Mouse (Mus musculus) heart, adult 2 months (tissue): ENCODE results near the gene Pdzrn3. TPM values are rescaled to one million over a fixed set of nuclear protein-coding genes. Genes with fewer than 3 reads are reported as not detected.

Experiments used
- DNase-seq, 2 experiments: peaks; one replicate each; pipeline ENCODE4 v3.0.0; 2021
- H3K27ac ChIP-seq: fragments of 200-600 bp; 2 replicates; pipeline ENCODE4 v1.8.1; 2022
- H3K27me3 ChIP-seq: fragments of 200-500 bp; 2 replicates; pipeline ENCODE4 v1.6.1; 2012; ENCODE audit warnings: mild to moderate bottlenecking, low read length, inconsistent platforms, mixed read lengths; ENCODE audit not compliant: control insufficient read depth, insufficient read depth
- H3K36me3 ChIP-seq: fragments of 200-500 bp; 2 replicates; pipeline ENCODE4 v1.6.1; 2012; ENCODE audit warnings: low read length, inconsistent platforms; ENCODE audit not compliant: control insufficient read depth, insufficient read depth
- H3K4me1 ChIP-seq: fragments of 200-500 bp; 2 replicates; pipeline ENCODE4 v1.6.1; 2011; ENCODE audit warnings: low read length; ENCODE audit not compliant: control insufficient read depth, insufficient read depth
- H3K4me3 ChIP-seq: fragments of 200-600 bp; 2 replicates; pipeline ENCODE4 v1.8.1; 2022
- H3K79me2 ChIP-seq: fragments of 200-500 bp; replicated peaks from 2 replicates; pipeline ENCODE4 v1.6.1; 2012; ENCODE audit warnings: mild to moderate bottlenecking, inconsistent platforms, low read length, moderate library complexity, mixed read lengths; ENCODE audit not compliant: control insufficient read depth, insufficient read depth
- H3K9ac ChIP-seq: fragments of 200-500 bp; 2 replicates; pipeline ENCODE4 v1.6.1; 2012; ENCODE audit warnings: low read depth, mild to moderate bottlenecking, control low read depth, inconsistent platforms, low read length, mixed read lengths
- CTCF ChIP-seq: fragments of 200-600 bp; IDR thresholded peaks from 2 replicates; pipeline ENCODE4 v1.8.1; 2022; ENCODE audit warnings: antibody characterized with exemption, mild to moderate bottlenecking, moderate library complexity
- EP300 ChIP-seq: fragments of 200-500 bp; IDR thresholded peaks from 2 replicates; pipeline ENCODE4 v1.6.1; 2011; ENCODE audit warnings: low read depth, low read length, control low read depth; ENCODE audit not compliant: insufficient read depth
- POLR2A ChIP-seq: fragments of 200-500 bp; IDR thresholded peaks from 2 replicates; pipeline ENCODE4 v1.6.1; 2011; ENCODE audit warnings: mild to moderate bottlenecking, low read depth, low read length, control low read depth; ENCODE audit not compliant: insufficient read depth
- WGBS: fragments of 180-500 bp; shearing (Covaris S2); methylation state at CpG from one replicate; pipeline ENCODE4 v1.1.7; 2018; 5-methylcytosine and 5-hydroxymethylcytosine counted together
- intact Hi-C: fragments of 180-260 bp; cut with DNase I; formaldehyde crosslinking; loops from one replicate; pipeline ENCODE4 v1.15.1; 2025
- polyA plus RNA-seq: library from polyadenylated mRNA; depleted of rRNA; stranded (reverse); fragments of >200 nt; gene quantifications from 2 replicates; pipeline ENCODE4 v1.2.3, GENCODE M21; 2012
- total RNA-seq, 2 experiments: library from RNA; stranded (reverse); gene quantifications; 2 replicates each; pipeline ENCODE4 v1.2.3; 2021

The Pdzrn3 gene
- total and polyA plus RNA-seq, 3 experiments, result 19.3 to 32.2 (median 28.7) TPM

GRCm38 (mm10) chr6:101350414-101350973 is 27.2 kb downstream of the Pdzrn3 start:
- Histone ChIP-seq H3K4me3 (no peak overlapping the region), H3K79me2 (no peaks in the 10 kb centered on the region), H3K9ac (peak overlapping the region; percentile 10; the same call in 1 of the 2 replicates), H3K27ac (peak overlapping the region; percentile 40), H3K27me3 (no peaks in the 10 kb centered on the region), H3K4me1 (peaks cover 7% of the 10 kb centered on the region), H3K36me3 (peaks cover 5% of the 10 kb centered on the region)
- TF ChIP-seq POLR2A (no peak), EP300 (no peak), CTCF (no peak)
- intact Hi-C loops, result no loop called here
- no peak for DNase-seq
- 43% methylated on average over 7 of the region's 7 CpGs for WGBS

GRCm38 (mm10) chr6:101348496-101348895 is 29.2 kb downstream of the Pdzrn3 start:
- Histone ChIP-seq H3K27me3 (no peaks in the 10 kb centered on the region), H3K27ac (no peak overlapping the region), H3K79me2 (no peaks in the 10 kb centered on the region), H3K9ac (no peak overlapping the region), H3K4me3 (no peak overlapping the region), H3K4me1 (peaks cover 7% of the 10 kb centered on the region), H3K36me3 (peaks cover 4% of the 10 kb centered on the region)
- no peak for TF ChIP-seq POLR2A
- no peak for TF ChIP-seq CTCF
- TF ChIP-seq EP300, result no peak
- 73% methylated on average over 5 of the region's 5 CpGs for WGBS
- intact Hi-C loops, result no loop called here
- no peak for DNase-seq

DNA sequence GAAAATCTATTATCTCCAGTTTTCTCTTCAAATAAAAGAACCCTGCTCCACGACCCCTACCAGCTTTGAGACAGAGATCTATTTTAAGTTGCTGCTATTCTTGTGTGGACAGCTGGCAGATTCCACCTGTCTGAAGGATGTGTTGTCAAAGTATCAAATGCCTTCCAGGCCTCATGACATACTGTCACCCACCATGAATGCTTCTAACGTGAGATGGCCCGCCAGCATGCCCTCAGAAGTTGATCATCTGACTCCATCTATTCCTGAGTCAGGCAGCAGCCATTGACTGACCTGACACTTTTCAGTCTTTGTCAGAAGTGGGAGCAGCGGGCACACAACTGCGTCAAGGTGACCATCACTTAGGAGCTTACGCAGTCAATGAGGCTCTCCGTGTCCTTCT is 37.6 kb downstream of the Pdzrn3 start:
- peak in 1 of 2 experiments; percentile 37 for DNase-seq
- 64% methylated on average over 7 of the region's 7 CpGs for WGBS
- peak overlapping the region; percentile 66 for H3K27ac ChIP-seq
- no peaks in the 10 kb centered on the region for H3K27me3 ChIP-seq
- intact Hi-C loops, result no loop called here
- no peak overlapping the region for H3K4me3 ChIP-seq
- peaks cover 3% of the 10 kb centered on the region; the same call in 1 of the 2 replicates for H3K79me2 ChIP-seq
- peaks cover 4% of the 10 kb centered on the region for H3K36me3 ChIP-seq
- peaks cover 6% of the 10 kb centered on the region; the same call in 1 of the 2 replicates for H3K4me1 ChIP-seq
- no peak for TF ChIP-seq CTCF
- 0 out of 2 replicates have a peak, but pooled peaks have one; percentile 51 for TF ChIP-seq EP300
- no peak overlapping the region for H3K9ac ChIP-seq

DNA sequence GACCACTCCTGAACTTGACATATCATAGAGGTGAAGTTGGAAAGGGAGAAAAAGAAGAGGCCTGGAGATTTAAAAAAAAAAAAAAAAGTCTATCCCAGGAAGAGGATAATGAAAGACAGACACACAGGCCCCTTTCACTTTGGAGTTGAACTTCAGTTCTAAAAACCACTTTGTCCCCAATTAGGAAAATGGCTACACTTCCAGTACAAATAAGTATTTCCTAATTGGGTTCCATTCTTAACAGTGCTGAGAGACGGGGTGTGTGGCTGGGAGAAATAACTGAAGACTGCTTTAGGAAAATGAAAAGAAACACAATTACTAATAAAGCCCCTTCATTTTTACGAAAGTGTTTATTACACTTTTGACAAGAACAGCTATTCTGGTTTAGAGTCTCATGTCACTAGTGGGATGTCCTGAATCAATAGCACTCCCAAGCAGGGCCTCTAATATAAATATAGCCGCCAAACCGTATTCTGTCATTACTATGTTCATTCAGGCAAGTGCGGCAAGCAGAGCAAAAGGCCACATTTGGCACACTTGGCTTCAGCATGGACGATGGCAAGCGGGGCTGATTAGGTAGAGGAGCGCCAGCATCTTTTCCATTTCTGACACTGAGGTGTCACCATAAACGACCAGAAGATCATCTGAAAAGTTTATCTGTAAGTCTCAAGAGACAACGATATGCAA is 39.7 kb downstream of the Pdzrn3 start:
- peaks cover 8% of the 10 kb centered on the region for H3K4me1 ChIP-seq
- WGBS, result 72% methylated on average over 10 of the region's 10 CpGs
- H3K79me2 ChIP-seq, result peaks cover 3% of the 10 kb centered on the region; the same call in 1 of the 2 replicates
- no peak overlapping the region for H3K4me3 ChIP-seq
- peaks cover 7% of the 10 kb centered on the region for H3K36me3 ChIP-seq
- H3K27ac ChIP-seq, result no peak overlapping the region
- intact Hi-C loops, result no loop called here
- no peak for DNase-seq
- no peak for TF ChIP-seq CTCF
- TF ChIP-seq EP300, result no peak
- no peak for TF ChIP-seq POLR2A
- no peaks in the 10 kb centered on the region for H3K27me3 ChIP-seq
- H3K9ac ChIP-seq, result no peak overlapping the region

GRCm38 (mm10) chr6:101336660-101337059 is 41.0 kb downstream of the Pdzrn3 start:
- H3K36me3 ChIP-seq, result peaks cover 7% of the 10 kb centered on the region
- no peak for DNase-seq
- TF ChIP-seq CTCF, result no peak
- TF ChIP-seq EP300, result no peak
- no peak for TF ChIP-seq POLR2A
- no peaks in the 10 kb centered on the region for H3K27me3 ChIP-seq
- no peak overlapping the region for H3K27ac ChIP-seq
- H3K9ac ChIP-seq, result no peak overlapping the region
- no peak overlapping the region for H3K4me3 ChIP-seq
- WGBS, result 86% methylated on average over 10 of the region's 10 CpGs
- intact Hi-C loops, result no loop called here
- H3K79me2 ChIP-seq, result no peaks in the 10 kb centered on the region
- peaks cover 9% of the 10 kb centered on the region for H3K4me1 ChIP-seq

- H3K27me3 ChIP-seq, result no peaks in the 10 kb centered on the region
- no peak for DNase-seq
- intact Hi-C loops, result no loop called here
- H3K79me2 ChIP-seq, result no peaks in the 10 kb centered on the region; the same call in 1 of the 2 replicates
- H3K4me3 ChIP-seq, result no peak overlapping the region
- H3K9ac ChIP-seq, result no peak overlapping the region
- H3K36me3 ChIP-seq, result peaks cover 6% of the 10 kb centered on the region
- TF ChIP-seq EP300 (no peak), CTCF (no peak), POLR2A (no peak)
- 77% methylated on average over 1 of the region's 1 CpGs for WGBS
- no peak overlapping the region for H3K27ac ChIP-seq
- peaks cover 13% of the 10 kb centered on the region for H3K4me1 ChIP-seq
Observed at GRCm38 (mm10) chr6:101335744-101336143, 42.0 kb downstream of the Pdzrn3 start.
